Comparison of ENCODE assay signal across 22 mouse cellular contexts in genomic region chr8:123882412-123882811, GRCm38 (mm10). TPM values are rescaled to one million over a fixed set of nuclear protein-coding genes. Genes with fewer than 3 reads are reported as not detected.
"Had no signal": no experiment of that assay in that cellular context is flagged by ENCODE, and none has a peak within 500 bp of the region (broad histone marks: within the 10 kb centered on the region; RNA-seq: fewer than 3 reads in every experiment).

No protein-coding gene starts in this region.

- H3K36me3 ChIP-seq: intestine, embryonic 15.5 days; neural tube, embryonic 12.5 days; neural tube, embryonic 15.5 days had no signal

- H3K9ac ChIP-seq: intestine, embryonic 15.5 days; liver, embryonic 14.5 days; liver, postnatal 0 days; lung, embryonic 14.5 days; neural tube, embryonic 12.5 days; neural tube, embryonic 15.5 days had no signal

- H3K9me3 ChIP-seq: intestine, embryonic 15.5 days; neural tube, embryonic 12.5 days; neural tube, embryonic 15.5 days had no signal

- DNase-seq: kidney, adult 18-20 months; kidney, adult 9 months; kidney, postnatal 14 days; kidney, postnatal 4 days; layer of hippocampus, adult 9-11 months; layer of hippocampus, postnatal 36 days; liver, postnatal 0 days; lung, embryonic 14.5 days; midbrain, embryonic 14.5 days; retina, postnatal 1 day; right cerebral cortex, postnatal 25 days; spleen, adult 18-20 months; thymus, adult 18-20 months; thymus, postnatal 36 days had no signal

- ATAC-seq: intestine, embryonic 15.5 days; liver, postnatal 0 days; lung, postnatal 0 days had no signal

- H3K4me2 ChIP-seq: intestine, embryonic 15.5 days; liver, embryonic 11.5 days; lung, embryonic 14.5 days; midbrain, embryonic 11.5 days; neural tube, embryonic 12.5 days; neural tube, embryonic 15.5 days had no signal

- H3K4me3 ChIP-seq: intestine, embryonic 15.5 days; neural tube, embryonic 12.5 days; neural tube, embryonic 15.5 days had no signal

- H3K27ac ChIP-seq: intestine, embryonic 15.5 days; liver, embryonic 14.5 days; neural tube, embryonic 12.5 days; neural tube, embryonic 15.5 days had no signal

RNA-seq across cellular contexts. Expression of gene Acta1, which starts 12.1 kb away (rescaled TPM):
- total RNA-seq: megakaryocyte-erythroid progenitor cell, adult 5-6 weeks had no signal
- polyA plus RNA-seq: midbrain, embryonic 11.5 days had no signal
